Mouse (Mus musculus): Measurements from ENCODE around the gene Upf2. TPM values are rescaled to one million over a fixed set of nuclear protein-coding genes. Genes with fewer than 3 reads are reported as not detected.
"Not testable (repeated sequence)": the region's sequence is repeated elsewhere in the genome, so short reads cannot be mapped to it uniquely, and the experiment has no call there.

Gene Upf2
- polyA plus RNA-seq, 1 experiment from 2014 or later: 11.1 TPM

DNA sequence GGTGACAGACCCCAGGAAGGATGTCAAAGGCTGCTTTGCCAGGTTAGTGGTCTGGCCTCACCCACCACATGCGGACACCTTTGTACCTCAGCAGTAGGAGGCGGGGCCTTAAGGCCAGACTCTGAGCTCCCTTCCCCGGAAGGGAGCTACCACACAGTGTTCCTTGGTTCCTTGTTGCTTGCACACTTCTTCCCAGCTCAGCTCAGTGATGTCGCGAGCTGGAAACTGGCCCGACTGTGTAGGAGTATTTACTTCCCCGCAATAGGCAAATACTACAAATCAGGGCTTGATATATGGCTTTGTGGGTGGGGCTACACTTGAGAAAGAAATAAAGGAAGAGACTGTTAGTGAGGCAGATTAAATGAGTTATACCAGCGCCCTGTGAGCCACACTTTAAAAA is 129.8 kb downstream of the Upf2 start:
- Histone ChIP-seq H3K36me3 (replicated peaks) (no peaks in the 10 kb centered on the region), H3K9me3 (no peaks in the 10 kb centered on the region), H3K4me1 (peaks cover 3% of the 10 kb centered on the region; the same call in 1 of the 2 replicates), H3K27me3 (ENCODE audit: poor library complexity, severe bottlenecking) (no peaks in the 10 kb centered on the region), H3K27ac (no peak overlapping the region), H3K4me3 (no peak overlapping the region)
- WGBS: 68% methylated on average over 8 of the region's 8 CpGs
- DNase-seq (ENCODE audit: extremely low spot score, low spot score): no peak

DNA sequence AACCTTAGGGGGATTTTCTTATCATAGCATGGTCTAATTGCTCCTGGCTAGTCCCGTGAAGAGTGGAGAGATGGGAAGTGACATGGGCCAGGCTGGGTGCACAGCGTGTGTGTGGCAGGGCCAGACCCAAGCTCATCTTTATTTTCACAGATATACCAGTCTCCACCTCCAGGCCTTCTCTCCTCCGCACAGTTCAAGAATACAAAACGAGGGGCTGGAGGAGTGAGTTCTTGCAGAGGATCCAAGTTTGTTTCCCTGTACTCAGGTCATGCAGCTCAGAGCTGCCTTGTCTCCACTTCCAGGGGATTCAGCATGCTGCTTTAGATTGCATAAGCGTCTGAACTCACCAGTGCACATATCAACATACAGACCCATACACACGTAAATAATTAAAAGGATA is 131.3 kb downstream of the Upf2 start:
- Histone ChIP-seq H3K27me3 (ENCODE audit: poor library complexity, severe bottlenecking) (no peaks in the 10 kb centered on the region), H3K4me1 (peaks cover under 1% of the 10 kb centered on the region; the same call in 1 of the 2 replicates), H3K36me3 (replicated peaks) (no peaks in the 10 kb centered on the region), H3K4me3 (no peak overlapping the region), H3K9me3 (no peaks in the 10 kb centered on the region), H3K27ac (no peak overlapping the region)
- no peak for DNase-seq (ENCODE audit: extremely low spot score, low spot score)
- 86% methylated on average over 6 of the region's 6 CpGs for WGBS

DNA sequence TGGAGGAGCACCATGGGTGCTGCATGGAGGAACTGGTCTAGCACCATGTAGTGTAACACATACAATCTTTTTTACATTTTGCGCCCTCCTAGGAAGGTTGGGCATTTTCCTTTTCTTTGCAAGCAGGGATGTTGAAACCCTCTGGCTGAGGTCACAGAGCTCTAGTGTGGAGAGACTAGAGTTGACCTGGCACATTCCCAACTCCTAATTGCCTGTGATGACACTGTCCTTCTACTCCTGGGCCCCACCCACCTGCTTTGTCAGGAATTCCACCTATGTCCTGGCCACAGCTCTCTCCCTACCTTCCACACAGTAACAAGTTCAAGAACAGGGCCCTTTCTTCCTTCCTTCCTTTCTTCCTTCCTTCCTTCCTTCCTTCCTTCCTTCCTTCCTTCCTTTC is 132.4 kb downstream of the Upf2 start:
- Histone ChIP-seq H3K4me1 (no peaks in the 10 kb centered on the region; the same call in 1 of the 2 replicates), H3K9me3 (no peaks in the 10 kb centered on the region), H3K36me3 (replicated peaks) (no peaks in the 10 kb centered on the region), H3K27me3 (ENCODE audit: poor library complexity, severe bottlenecking) (no peaks in the 10 kb centered on the region), H3K27ac (no peak overlapping the region), H3K4me3 (no peak overlapping the region)
- WGBS: 100% methylated on average over 1 of the region's 1 CpGs
- DNase-seq (ENCODE audit: extremely low spot score, low spot score): no peak

DNA sequence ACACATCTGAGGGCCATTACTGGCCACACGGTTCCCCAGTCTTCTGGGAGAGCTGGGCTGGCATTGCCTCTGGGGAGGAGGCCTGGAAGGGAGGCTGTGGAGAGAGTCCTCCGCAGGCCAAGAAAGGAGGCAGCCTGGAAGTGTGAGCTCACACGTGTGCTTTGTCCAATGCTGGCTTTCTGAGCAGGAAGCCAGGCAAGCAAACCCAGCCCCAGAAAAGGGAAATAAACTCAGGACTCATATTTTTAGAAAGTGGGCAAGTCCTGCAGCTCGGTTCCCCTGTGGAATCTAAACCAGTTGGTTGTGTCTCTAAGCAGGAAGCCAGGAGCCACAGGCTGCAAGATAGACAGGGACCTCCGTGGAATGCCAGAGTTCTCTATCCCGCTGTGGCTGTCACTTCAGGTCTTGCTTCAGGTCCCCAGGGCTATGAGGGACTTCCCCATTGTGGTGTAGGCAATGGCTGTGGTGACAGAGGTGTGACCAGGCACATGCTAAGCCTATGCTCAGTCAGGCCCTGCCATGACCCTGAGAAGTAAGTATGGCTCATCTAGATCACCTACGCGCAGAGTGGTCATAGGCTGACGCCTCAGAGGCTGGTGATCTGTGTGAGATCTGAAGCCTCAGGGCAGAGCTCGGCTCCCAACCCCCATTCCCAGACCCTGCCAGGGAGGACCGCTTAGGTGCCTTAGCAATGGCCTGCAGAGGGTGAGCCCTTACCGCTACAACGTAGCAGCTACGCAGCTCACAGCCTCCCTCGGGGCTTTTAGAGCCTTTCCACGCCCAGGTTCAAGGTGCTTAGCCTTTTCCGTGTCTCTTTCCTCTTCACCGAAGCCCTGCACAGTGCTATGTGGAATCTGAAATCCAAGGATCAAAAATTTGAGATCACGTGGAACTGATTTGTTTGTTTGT is 134.6 kb downstream of the Upf2 start:
- no peak for DNase-seq (ENCODE audit: extremely low spot score, low spot score)
- Histone ChIP-seq H3K4me3 (no peak overlapping the region), H3K9me3 (no peaks in the 10 kb centered on the region), H3K36me3 (replicated peaks) (no peaks in the 10 kb centered on the region), H3K27me3 (ENCODE audit: poor library complexity, severe bottlenecking) (no peaks in the 10 kb centered on the region), H3K27ac (no peak overlapping the region), H3K4me1 (no peaks in the 10 kb centered on the region; the same call in 1 of the 2 replicates)
- 76% methylated on average over 19 of the region's 19 CpGs for WGBS

DNA sequence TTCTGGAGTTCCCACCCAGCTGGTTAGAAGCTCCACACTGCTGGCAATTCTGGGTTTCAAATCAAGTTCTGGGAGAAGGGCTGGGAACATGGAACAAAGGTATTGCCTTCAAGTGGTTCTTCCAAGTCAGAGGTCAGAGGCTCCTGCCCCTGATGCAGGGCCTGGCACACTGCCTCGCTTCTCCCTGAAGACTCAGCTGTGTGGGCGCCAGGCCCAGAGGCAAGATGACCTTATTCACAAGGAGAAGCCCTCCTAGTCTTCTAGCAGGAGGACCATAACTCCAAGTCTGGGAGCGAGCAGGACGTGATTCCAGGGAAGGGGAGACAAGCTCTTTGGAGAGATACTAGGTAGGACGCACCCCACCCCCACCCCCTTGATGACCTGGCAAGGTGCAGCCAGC is 135.9 kb downstream of the Upf2 start:
- Histone ChIP-seq H3K27me3 (ENCODE audit: poor library complexity, severe bottlenecking) (no peaks in the 10 kb centered on the region), H3K9me3 (no peaks in the 10 kb centered on the region), H3K27ac (no peak overlapping the region), H3K4me1 (no peaks in the 10 kb centered on the region; the same call in 1 of the 2 replicates), H3K36me3 (replicated peaks) (no peaks in the 10 kb centered on the region), H3K4me3 (no peak overlapping the region)
- DNase-seq (ENCODE audit: extremely low spot score, low spot score): no peak
- 93% methylated on average over 5 of the region's 5 CpGs for WGBS

DNA sequence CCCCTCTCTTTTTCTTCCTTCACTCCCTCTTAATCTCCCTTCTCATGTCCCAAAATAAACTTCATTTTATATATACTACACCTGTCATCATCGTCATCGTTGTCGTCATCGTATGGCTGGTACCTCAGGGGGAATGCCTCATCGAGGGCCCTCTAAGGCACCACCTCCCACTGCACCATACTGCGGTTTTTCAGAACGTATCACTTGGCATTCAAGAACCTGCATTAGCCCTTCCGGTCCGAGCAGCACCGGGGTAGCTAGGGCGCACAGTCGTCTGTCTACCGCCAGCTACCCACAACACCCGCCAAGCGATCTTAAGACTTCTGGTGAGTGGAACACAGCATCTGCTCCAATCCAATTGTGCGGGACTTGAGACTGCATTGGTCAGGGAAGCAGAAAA is 138.7 kb downstream of the Upf2 start:
- H3K9me3 ChIP-seq; DNase-seq (ENCODE audit: extremely low spot score, low spot score); H3K4me3 ChIP-seq; H3K4me1 ChIP-seq; H3K27ac ChIP-seq; H3K36me3 ChIP-seq (replicated peaks); H3K27me3 ChIP-seq (ENCODE audit: poor library complexity, severe bottlenecking): not testable (repeated sequence)
- WGBS: 90% methylated on average over 16 of the region's 16 CpGs

DNA sequence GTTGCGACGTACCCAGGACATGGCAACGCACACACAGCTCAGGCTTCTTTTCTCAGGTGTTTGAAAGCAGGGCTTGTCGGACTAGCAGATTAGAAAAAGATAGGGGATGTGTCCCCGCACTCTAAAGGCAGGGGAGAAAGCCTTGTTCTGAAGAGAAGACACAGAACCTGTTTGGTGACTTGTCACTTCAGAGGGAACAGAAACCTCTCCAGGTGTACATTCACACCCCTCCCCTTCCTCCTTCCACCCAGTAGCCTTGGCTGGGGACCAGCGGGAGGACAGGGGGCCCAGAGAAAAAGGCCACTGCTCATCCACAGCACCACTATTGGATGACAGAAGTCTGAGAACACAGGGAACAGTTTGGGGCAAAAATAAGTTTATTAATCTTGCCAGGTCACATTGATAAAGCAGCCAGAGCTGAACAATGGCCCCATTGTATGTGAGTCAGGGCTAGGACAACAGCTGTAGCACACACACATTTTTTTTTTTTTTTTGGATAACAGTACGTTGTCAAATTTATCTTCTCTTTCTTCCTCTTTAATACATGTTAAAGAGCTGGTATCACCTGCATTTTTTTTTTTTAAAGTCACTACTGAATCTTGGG is 145.9 kb downstream of the Upf2 start:
- WGBS: 79% methylated on average over 7 of the region's 7 CpGs
- no peak for DNase-seq (ENCODE audit: extremely low spot score, low spot score)
- H3K27ac ChIP-seq: no peak overlapping the region
- H3K9me3 ChIP-seq: no peaks in the 10 kb centered on the region
- no peaks in the 10 kb centered on the region for H3K36me3 ChIP-seq (replicated peaks)
- H3K4me3 ChIP-seq: no peak overlapping the region
- peaks cover 51% of the 10 kb centered on the region for H3K27me3 ChIP-seq (ENCODE audit: poor library complexity, severe bottlenecking)
- peaks cover 25% of the 10 kb centered on the region for H3K4me1 ChIP-seq

DNA sequence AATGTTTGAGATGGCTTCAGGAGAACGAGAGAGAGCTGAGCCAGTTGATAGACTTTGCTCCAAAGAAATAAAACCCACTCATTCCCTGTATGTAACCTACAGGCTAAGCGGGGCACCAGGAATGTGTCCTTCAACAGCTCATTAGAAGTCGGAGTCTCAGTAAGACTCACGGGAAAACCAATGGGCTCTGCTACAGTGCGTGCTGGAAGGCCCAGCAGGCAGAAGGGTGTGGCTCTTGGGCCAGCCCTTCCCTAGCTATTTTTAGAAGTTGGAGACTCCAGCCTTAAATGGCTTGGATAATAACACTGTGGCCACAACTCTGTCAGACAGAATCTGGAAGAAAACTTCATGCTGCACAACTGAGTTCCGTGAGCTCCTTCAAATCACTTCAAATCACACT is 147.7 kb downstream of the Upf2 start:
- H3K4me3 ChIP-seq: no peak overlapping the region
- no peak for DNase-seq (ENCODE audit: extremely low spot score, low spot score)
- H3K4me1 ChIP-seq: peaks cover 25% of the 10 kb centered on the region
- no peaks in the 10 kb centered on the region for H3K9me3 ChIP-seq
- no peak overlapping the region for H3K27ac ChIP-seq
- peaks cover 59% of the 10 kb centered on the region for H3K27me3 ChIP-seq (ENCODE audit: poor library complexity, severe bottlenecking)
- 45% methylated on average over 6 of the region's 6 CpGs for WGBS
- no peaks in the 10 kb centered on the region for H3K36me3 ChIP-seq (replicated peaks)

DNA sequence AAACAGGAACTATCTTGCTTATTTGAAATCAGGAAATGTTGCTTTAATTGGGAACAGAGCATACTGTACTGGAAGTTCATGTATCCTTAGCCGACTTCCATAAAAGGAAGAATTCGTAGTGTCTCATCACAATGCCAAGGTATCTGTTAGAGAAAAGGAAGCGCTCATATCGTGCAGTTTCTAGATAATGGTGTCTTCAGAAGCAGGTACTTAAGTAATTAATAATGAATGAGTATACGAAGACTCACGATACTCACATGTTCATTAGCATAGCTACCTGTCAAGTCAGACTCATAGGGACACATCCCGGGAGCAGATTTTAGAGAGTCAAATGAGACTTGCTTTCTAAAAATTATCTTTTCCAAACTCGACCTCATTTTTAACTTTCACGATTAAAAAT is 148.2 kb downstream of the Upf2 start:
- Histone ChIP-seq H3K27me3 (ENCODE audit: poor library complexity, severe bottlenecking) (peaks cover 59% of the 10 kb centered on the region), H3K36me3 (replicated peaks) (no peaks in the 10 kb centered on the region), H3K9me3 (no peaks in the 10 kb centered on the region), H3K27ac (no peak overlapping the region), H3K4me3 (no peak overlapping the region), H3K4me1 (peaks cover 25% of the 10 kb centered on the region)
- WGBS: 84% methylated on average over 9 of the region's 9 CpGs
- DNase-seq (ENCODE audit: extremely low spot score, low spot score): no peak

DNA sequence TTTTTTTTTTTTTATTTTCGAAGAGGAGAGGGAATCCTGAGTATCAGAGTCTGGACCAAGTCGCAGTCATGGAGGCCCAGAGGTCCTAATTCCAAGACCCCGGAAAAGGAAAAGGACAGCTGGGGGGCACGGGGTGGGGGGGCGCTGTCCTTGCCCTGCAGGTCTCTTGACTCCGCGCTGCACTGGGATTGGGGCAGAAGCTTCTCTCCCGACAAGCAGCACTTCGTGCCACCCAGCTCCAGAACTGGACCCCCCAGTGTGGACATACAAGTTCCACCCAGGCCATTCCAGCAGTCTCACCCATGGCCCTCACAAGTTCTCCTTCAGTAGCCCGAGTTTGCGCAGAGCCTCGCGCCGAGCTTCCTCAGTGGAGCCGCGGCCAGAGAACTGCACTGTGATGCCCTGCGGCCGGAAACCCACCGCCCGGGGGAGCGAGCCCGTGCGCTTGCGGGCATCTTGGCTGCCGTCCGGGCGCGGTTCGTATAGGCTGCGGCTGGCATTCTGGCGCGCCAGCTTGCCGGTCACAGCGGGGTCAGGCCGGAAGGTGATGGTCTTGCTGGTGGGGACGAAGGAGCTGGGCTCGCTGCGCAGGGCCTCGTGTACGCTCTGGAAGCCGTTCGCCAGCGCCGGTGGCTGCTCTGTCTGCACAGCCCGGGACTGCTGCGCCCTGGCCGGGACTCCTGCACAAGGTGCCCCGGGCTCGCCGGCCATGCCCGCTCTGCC is 148.9 kb downstream of the Upf2 start:
- Histone ChIP-seq H3K36me3 (replicated peaks) (no peaks in the 10 kb centered on the region), H3K9me3 (no peaks in the 10 kb centered on the region), H3K27me3 (ENCODE audit: poor library complexity, severe bottlenecking) (peaks cover 59% of the 10 kb centered on the region), H3K27ac (peak overlapping the region; percentile 69; the same call in 1 of the 2 replicates), H3K4me3 (peak overlapping the region; percentile 63), H3K4me1 (peaks cover 25% of the 10 kb centered on the region)
- 9% methylated on average over 51 of the region's 51 CpGs for WGBS
- peak; percentile 52 for DNase-seq (ENCODE audit: extremely low spot score, low spot score)

DNA sequence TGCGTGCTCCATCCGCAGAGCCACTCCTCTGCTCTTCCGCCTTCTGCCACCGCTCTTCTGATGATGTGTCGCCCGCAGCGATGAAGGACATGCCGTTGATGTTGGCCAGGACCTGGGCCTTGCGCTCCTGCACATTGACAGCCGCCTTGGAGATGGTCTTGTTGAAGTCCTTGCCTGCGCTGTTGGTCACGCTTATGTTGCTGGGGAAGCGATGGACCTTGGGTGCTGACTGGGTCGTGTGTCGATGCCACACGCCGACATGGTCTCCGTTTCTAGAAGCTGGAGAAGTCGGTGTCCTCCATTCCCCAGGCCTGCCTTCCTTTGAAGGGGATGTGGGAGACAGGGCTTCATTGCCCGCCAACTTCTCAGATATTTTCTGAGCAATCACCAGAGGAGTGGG is 149.5 kb downstream of the Upf2 start:
- Histone ChIP-seq H3K27ac (peak overlapping the region; percentile 69; the same call in 1 of the 2 replicates), H3K36me3 (replicated peaks) (no peaks in the 10 kb centered on the region), H3K4me1 (peaks cover 25% of the 10 kb centered on the region), H3K4me3 (peak overlapping the region; percentile 63), H3K9me3 (no peaks in the 10 kb centered on the region), H3K27me3 (ENCODE audit: poor library complexity, severe bottlenecking) (peaks cover 59% of the 10 kb centered on the region)
- 43% methylated on average over 20 of the region's 20 CpGs for WGBS
- no peak for DNase-seq (ENCODE audit: extremely low spot score, low spot score)

DNA sequence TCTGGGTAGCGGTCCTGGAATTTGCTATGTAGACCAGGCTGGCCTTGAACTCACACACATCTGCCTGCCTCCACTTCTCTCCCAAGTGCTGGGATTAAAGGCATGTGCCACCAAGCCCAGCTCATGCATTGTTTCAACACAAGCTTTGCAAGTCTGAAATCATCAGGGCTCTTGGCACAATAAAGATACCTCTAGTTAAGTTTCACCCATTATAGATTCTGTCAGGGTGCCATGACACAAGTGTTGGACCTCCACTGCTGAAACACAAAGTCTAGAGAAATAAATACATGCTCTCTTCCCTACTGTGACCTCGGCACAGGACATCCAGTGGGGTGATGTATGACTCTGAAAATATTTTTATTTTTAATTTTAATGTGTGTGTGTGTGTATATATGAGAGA is 154.2 kb downstream of the Upf2 start:
- H3K36me3 ChIP-seq (replicated peaks): no peaks in the 10 kb centered on the region
- 95% methylated on average over 2 of the region's 2 CpGs for WGBS
- H3K27me3 ChIP-seq (ENCODE audit: poor library complexity, severe bottlenecking): peaks cover 25% of the 10 kb centered on the region
- no peak overlapping the region for H3K4me3 ChIP-seq
- H3K27ac ChIP-seq: no peak overlapping the region
- no peak for DNase-seq (ENCODE audit: extremely low spot score, low spot score)
- H3K4me1 ChIP-seq: peaks cover 6% of the 10 kb centered on the region
- H3K9me3 ChIP-seq: no peaks in the 10 kb centered on the region

Measured in forebrain, embryonic 10.5 days (tissue).